Mouse (Mus musculus): ENCODE measurements around the gene Wnt1. TPM values are rescaled to one million over a fixed set of nuclear protein-coding genes. Genes with fewer than 3 reads are reported as not detected.

The Wnt1 gene
- polyA plus RNA-seq, 1 experiment from 2014 or later: not detected

- Histone ChIP-seq H3K36me3 (replicated peaks; ENCODE audit: insufficient read depth, low read length) (no peaks in the 10 kb centered on the region), H3K9ac (replicated peaks) (no peak overlapping the region), H3K27ac (ENCODE audit: low read depth) (no peak overlapping the region), H3K27me3 (ENCODE audit: insufficient read depth, low read length) (peaks cover 29% of the 10 kb centered on the region), H3K4me2 (ENCODE audit: low read depth, low read length) (no peak overlapping the region), H3K4me3 (ENCODE audit: low read depth, low read length) (no peak overlapping the region), H3K4me1 (ENCODE audit: insufficient read depth) (peaks cover 19% of the 10 kb centered on the region), H3K9me3 (ENCODE audit: low read length) (no peaks in the 10 kb centered on the region)
- TF ChIP-seq EP300 (IDR thresholded peaks at IDR 0.05; ENCODE audit: low read depth) (no peak), CTCF (IDR thresholded peaks at IDR 0.05; ENCODE audit: low read depth) (no peak)
- WGBS (ENCODE audit: insufficient replicate concordance): 57% methylated on average over 5 of the region's 5 CpGs
- ATAC-seq: no peak
- no peak for DNase-seq
Measured at GRCm38 (mm10) chr15:98768259-98768658, 21.4 kb upstream of the Wnt1 start.

DNA sequence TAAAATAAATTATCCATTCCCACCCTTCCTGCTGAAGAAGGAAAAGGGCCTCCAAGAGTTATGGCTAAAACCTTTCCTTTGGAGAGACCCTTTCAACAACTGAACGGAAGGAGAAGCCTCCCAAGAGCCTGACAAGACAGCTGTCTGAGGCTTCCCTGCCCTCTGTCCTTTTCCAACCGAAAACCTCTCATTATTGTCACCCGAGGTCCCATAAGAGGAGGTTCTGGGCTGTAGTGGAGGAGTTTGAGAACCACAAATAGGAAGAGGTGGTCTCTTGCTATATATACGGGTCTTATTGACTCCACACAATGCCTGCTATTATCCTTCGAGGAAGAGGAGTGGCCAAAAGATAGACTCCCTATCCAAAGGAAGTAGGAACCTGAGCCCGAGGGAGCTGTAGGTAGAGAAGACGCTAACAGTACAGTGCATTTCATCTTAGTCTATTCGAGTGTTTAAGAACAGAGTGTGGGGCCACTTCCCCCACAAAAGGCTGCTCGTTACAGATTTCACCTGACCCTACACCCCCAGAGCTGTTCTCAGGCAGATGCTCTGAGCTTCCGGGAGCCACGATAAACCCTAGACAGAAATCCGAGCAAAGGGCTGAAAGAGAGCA, 17.7 kb upstream of the Wnt1 start:
- H3K9ac ChIP-seq (replicated peaks): peak overlapping the region; percentile 46; the same call in 1 of the 2 replicates
- ATAC-seq (no peak), DNase-seq (no peak)
- peak overlapping the region; percentile 79 for H3K4me2 ChIP-seq (ENCODE audit: low read depth, low read length)
- no peak overlapping the region for H3K27ac ChIP-seq (ENCODE audit: low read depth)
- H3K9me3 ChIP-seq (ENCODE audit: low read length): no peaks in the 10 kb centered on the region
- no peak for TF ChIP-seq CTCF (IDR thresholded peaks at IDR 0.05; ENCODE audit: low read depth)
- no peak for TF ChIP-seq EP300 (IDR thresholded peaks at IDR 0.05; ENCODE audit: low read depth)
- H3K36me3 ChIP-seq (replicated peaks; ENCODE audit: insufficient read depth, low read length): no peaks in the 10 kb centered on the region
- H3K4me1 ChIP-seq (ENCODE audit: insufficient read depth): peaks cover 20% of the 10 kb centered on the region
- peak overlapping the region; percentile 49 for H3K4me3 ChIP-seq (ENCODE audit: low read depth, low read length)
- WGBS (ENCODE audit: insufficient replicate concordance): 11% methylated on average over 12 of the region's 12 CpGs
- peaks cover 57% of the 10 kb centered on the region for H3K27me3 ChIP-seq (ENCODE audit: insufficient read depth, low read length)

DNA sequence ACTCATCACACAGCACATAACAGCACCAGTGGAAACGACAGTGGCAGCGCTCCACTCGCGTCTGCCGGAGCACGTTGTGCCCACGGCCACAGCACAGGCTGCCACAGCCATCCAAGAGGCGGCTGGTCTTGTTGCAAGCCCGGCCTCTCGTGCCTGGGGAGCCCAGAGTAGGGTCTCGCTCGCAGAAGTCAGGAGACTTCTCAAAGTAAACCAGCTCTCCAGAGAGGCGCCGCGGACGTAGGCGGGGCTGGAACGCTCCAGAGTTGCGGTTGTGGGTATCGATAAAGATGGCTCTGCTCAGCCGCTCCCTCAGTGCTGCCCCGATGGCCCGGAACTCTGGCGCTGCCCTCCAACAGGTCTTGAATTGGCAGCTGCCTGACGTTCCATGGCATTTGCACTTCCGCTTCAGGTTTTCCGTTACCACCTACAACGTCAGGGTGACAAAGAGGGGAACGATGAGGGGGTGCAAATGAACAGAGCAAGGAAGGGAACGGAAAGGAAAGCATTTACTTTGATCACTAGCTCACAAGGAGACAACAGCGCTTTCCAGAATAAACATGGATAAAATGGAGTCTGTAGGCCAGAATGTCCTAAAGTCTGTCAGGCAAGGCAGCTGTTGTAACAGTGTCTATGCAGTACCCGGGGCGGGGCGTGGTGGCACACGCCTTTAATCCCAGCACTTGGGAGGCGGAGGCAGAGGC, 17.0 kb upstream of the Wnt1 start:
- Histone ChIP-seq H3K9me3 (ENCODE audit: low read length) (no peaks in the 10 kb centered on the region), H3K9ac (replicated peaks) (peak overlapping the region; percentile 46; the same call in 1 of the 2 replicates), H3K27me3 (ENCODE audit: insufficient read depth, low read length) (peaks cover 64% of the 10 kb centered on the region), H3K36me3 (replicated peaks; ENCODE audit: insufficient read depth, low read length) (no peaks in the 10 kb centered on the region), H3K27ac (ENCODE audit: low read depth) (no peak overlapping the region), H3K4me1 (ENCODE audit: insufficient read depth) (peaks cover 25% of the 10 kb centered on the region), H3K4me3 (ENCODE audit: low read depth, low read length) (peak overlapping the region; percentile 49), H3K4me2 (ENCODE audit: low read depth, low read length) (peak overlapping the region; percentile 79)
- ATAC-seq (peak; percentile 55), DNase-seq (no peak)
- TF ChIP-seq EP300 (IDR thresholded peaks at IDR 0.05; ENCODE audit: low read depth) (no peak), CTCF (IDR thresholded peaks at IDR 0.05; ENCODE audit: low read depth) (no peak)
- 2% methylated on average over 36 of the region's 36 CpGs for WGBS (ENCODE audit: insufficient replicate concordance)

DNA sequence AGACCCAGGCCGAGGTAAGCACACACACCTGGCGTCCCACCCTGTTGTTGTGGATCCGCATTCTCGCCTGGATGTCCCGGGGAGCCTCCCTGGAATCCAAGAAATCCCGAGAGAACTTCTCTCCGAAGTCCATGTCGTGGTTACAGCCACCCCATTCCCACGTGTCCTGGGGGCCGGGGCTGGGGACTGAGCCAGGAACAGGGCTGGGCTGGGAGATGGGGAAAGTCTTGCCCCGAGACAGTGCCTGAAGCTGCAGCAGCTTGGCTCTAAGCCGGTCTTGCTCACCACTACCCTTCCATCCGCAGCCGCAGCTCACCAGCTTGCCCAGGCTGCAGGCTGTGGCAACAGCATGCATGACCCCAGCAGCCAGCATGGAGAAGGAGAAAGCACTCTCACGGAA, 15.6 kb upstream of the Wnt1 start:
- Histone ChIP-seq H3K9ac (replicated peaks) (no peak overlapping the region), H3K27me3 (ENCODE audit: insufficient read depth, low read length) (peaks cover 76% of the 10 kb centered on the region), H3K36me3 (replicated peaks; ENCODE audit: insufficient read depth, low read length) (no peaks in the 10 kb centered on the region), H3K4me1 (ENCODE audit: insufficient read depth) (peaks cover 31% of the 10 kb centered on the region), H3K9me3 (ENCODE audit: low read length) (no peaks in the 10 kb centered on the region), H3K4me3 (ENCODE audit: low read depth, low read length) (no peak overlapping the region), H3K27ac (ENCODE audit: low read depth) (no peak overlapping the region), H3K4me2 (ENCODE audit: low read depth, low read length) (no peak overlapping the region)
- TF ChIP-seq CTCF (IDR thresholded peaks at IDR 0.05; ENCODE audit: low read depth) (no peak), EP300 (IDR thresholded peaks at IDR 0.05; ENCODE audit: low read depth) (no peak)
- ATAC-seq (no peak), DNase-seq (no peak)
- 44% methylated on average over 15 of the region's 15 CpGs for WGBS (ENCODE audit: insufficient replicate concordance)

- Histone ChIP-seq H3K4me1 (ENCODE audit: insufficient read depth) (peaks cover 31% of the 10 kb centered on the region), H3K27me3 (ENCODE audit: insufficient read depth, low read length) (peaks cover 90% of the 10 kb centered on the region), H3K9me3 (ENCODE audit: low read length) (no peaks in the 10 kb centered on the region), H3K9ac (replicated peaks) (no peak overlapping the region), H3K4me3 (ENCODE audit: low read depth, low read length) (no peak overlapping the region), H3K4me2 (ENCODE audit: low read depth, low read length) (no peak overlapping the region), H3K27ac (ENCODE audit: low read depth) (no peak overlapping the region), H3K36me3 (replicated peaks; ENCODE audit: insufficient read depth, low read length) (no peaks in the 10 kb centered on the region)
- DNase-seq: no peak
- WGBS (ENCODE audit: insufficient replicate concordance): 11% methylated on average over 5 of the region's 5 CpGs
- ATAC-seq: no peak
- TF ChIP-seq EP300 (IDR thresholded peaks at IDR 0.05; ENCODE audit: low read depth): no peak
- no peak for TF ChIP-seq CTCF (IDR thresholded peaks at IDR 0.05; ENCODE audit: low read depth)
Measured at GRCm38 (mm10) chr15:98775533-98775932, 14.1 kb upstream of the Wnt1 start.

GRCm38 (mm10) chr15:98776280-98777004, 13.2 kb upstream of the Wnt1 start:
- 2% methylated on average over 60 of the region's 62 CpGs for WGBS (ENCODE audit: insufficient replicate concordance)
- H3K4me2 ChIP-seq (ENCODE audit: low read depth, low read length): peak overlapping the region; percentile 19; the same call in 1 of the 2 replicates
- no peak for DNase-seq
- H3K9me3 ChIP-seq (ENCODE audit: low read length): no peaks in the 10 kb centered on the region
- H3K4me3 ChIP-seq (ENCODE audit: low read depth, low read length): peak overlapping the region; percentile 13; the same call in 1 of the 2 replicates
- peak; percentile 18; the same call in 1 of the 2 replicates for ATAC-seq
- H3K27me3 ChIP-seq (ENCODE audit: insufficient read depth, low read length): peaks cover 91% of the 10 kb centered on the region
- peaks cover 31% of the 10 kb centered on the region for H3K4me1 ChIP-seq (ENCODE audit: insufficient read depth)
- H3K36me3 ChIP-seq (replicated peaks; ENCODE audit: insufficient read depth, low read length): no peaks in the 10 kb centered on the region
- no peak overlapping the region for H3K9ac ChIP-seq (replicated peaks)
- TF ChIP-seq CTCF (IDR thresholded peaks at IDR 0.05; ENCODE audit: low read depth) (no peak), EP300 (IDR thresholded peaks at IDR 0.05; ENCODE audit: low read depth) (no peak)
- H3K27ac ChIP-seq (ENCODE audit: low read depth): no peak overlapping the region

Data from liver, postnatal 0 days (tissue).